Mouse (Mus musculus): Measurements from ENCODE around the gene Plau.

DNA sequence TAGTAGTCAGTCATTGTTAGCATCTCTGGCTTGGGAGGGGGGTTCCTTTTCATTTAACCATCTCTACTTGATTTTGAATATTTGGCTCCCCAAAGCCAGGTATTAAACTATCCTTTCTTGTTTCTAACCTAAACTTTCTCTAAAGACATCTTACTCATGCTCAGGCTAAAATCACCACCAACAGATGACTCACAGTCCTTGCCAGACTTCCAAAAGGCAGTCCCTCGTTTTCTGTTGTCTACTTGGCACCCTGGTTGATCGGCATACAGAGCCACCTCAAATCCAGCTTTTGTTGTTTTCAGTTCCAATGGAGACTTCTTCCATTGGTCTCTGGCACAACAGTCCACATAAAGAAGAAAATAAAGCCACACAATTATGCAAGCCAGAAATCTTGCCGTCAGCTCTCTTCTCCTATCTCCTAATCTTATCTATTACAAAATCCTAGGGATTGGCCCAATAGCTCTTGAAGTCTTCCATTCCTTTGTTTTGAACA, 11.2 kb downstream of the Plau start:
- TF ChIP-seq CTCF (IDR thresholded peaks at IDR 0.05) (no peak), EP300 (IDR thresholded peaks at IDR 0.05) (no peak)
